Mouse (Mus musculus) C2C12 (cell line): Measurements from ENCODE around the gene Tprkb. TPM values are rescaled to one million over a fixed set of nuclear protein-coding genes. Genes with fewer than 3 reads are reported as not detected.
A peak's percentile ranks its signal among the peaks of the same experiment; 100 is the strongest.
"Not testable (repeated sequence)": the region's sequence is repeated elsewhere in the genome, so short reads cannot be mapped to it uniquely, and the experiment has no call there.

Experiments
- H3K27me3 ChIP-seq: one replicate; pipeline ENCODE4 v1.6.1; 2011; ENCODE audit not compliant: control insufficient read depth, insufficient read depth, insufficient read length
- H3K36me3 ChIP-seq: one replicate; pipeline ENCODE4 v1.6.1; 2011; ENCODE audit not compliant: control insufficient read depth, insufficient read depth
- H3K4me3 ChIP-seq: one replicate; pipeline ENCODE4 v1.5.1; 2011; ENCODE audit warnings: mild to moderate bottlenecking, control low read depth; ENCODE audit not compliant: poor library complexity, insufficient read depth, severe bottlenecking
- H3K79me2 ChIP-seq: one replicate; pipeline ENCODE4 v1.6.1; 2011; ENCODE audit not compliant: control insufficient read depth, insufficient read depth
- H3K79me3 ChIP-seq: one replicate; pipeline ENCODE4 v1.6.1; 2011; ENCODE audit warnings: low read depth, control low read depth
- H3ac ChIP-seq: one replicate; pipeline ENCODE3; 2011; ENCODE audit warnings: low read depth; ENCODE audit not compliant: control insufficient read depth, insufficient read length
- CEBPB ChIP-seq: IDR thresholded peaks from one replicate; pipeline ENCODE4 v1.6.1; 2011; ENCODE audit warnings: low read depth, mild to moderate bottlenecking, control low read depth, moderate library complexity
- CTCF ChIP-seq: IDR thresholded peaks from one replicate; pipeline ENCODE4 v1.5.1; 2011; ENCODE audit not compliant: control insufficient read depth, insufficient read depth, insufficient read length
- FOSL1 ChIP-seq: IDR thresholded peaks from one replicate; pipeline ENCODE4 v1.8.0; 2011; ENCODE audit warnings: mild to moderate bottlenecking, low read length; ENCODE audit not compliant: poor library complexity, insufficient read depth, severe bottlenecking
- MAX ChIP-seq: IDR thresholded peaks from one replicate; pipeline ENCODE4 v1.6.1; 2011; ENCODE audit warnings: mild to moderate bottlenecking, control low read depth
- MYOD1 ChIP-seq: IDR thresholded peaks from one replicate; pipeline ENCODE4 v1.6.1; 2011; ENCODE audit warnings: low read depth; ENCODE audit not compliant: control insufficient read depth, insufficient read length
- MYOG ChIP-seq: IDR thresholded peaks from one replicate; pipeline ENCODE4 v1.6.1; 2011; ENCODE audit not compliant: control insufficient read depth, insufficient read length; ENCODE audit errors: extremely low read depth
- USF1 ChIP-seq: IDR thresholded peaks from one replicate; pipeline ENCODE4 v1.6.1; 2011; ENCODE audit warnings: low read depth, mild to moderate bottlenecking, control low read depth, moderate library complexity
- polyA plus RNA-seq: library from polyadenylated mRNA; unstranded; fragments of >200 nt; fragmentation: generic; extraction: Trizol; gene quantifications from one replicate; pipeline ENCODE4 v1.2.1, GENCODE M21; 2012; ENCODE audit warnings: missing spikeins

Tprkb gene
- polyA plus RNA-seq, 1 experiment, result 25.6 TPM

DNA sequence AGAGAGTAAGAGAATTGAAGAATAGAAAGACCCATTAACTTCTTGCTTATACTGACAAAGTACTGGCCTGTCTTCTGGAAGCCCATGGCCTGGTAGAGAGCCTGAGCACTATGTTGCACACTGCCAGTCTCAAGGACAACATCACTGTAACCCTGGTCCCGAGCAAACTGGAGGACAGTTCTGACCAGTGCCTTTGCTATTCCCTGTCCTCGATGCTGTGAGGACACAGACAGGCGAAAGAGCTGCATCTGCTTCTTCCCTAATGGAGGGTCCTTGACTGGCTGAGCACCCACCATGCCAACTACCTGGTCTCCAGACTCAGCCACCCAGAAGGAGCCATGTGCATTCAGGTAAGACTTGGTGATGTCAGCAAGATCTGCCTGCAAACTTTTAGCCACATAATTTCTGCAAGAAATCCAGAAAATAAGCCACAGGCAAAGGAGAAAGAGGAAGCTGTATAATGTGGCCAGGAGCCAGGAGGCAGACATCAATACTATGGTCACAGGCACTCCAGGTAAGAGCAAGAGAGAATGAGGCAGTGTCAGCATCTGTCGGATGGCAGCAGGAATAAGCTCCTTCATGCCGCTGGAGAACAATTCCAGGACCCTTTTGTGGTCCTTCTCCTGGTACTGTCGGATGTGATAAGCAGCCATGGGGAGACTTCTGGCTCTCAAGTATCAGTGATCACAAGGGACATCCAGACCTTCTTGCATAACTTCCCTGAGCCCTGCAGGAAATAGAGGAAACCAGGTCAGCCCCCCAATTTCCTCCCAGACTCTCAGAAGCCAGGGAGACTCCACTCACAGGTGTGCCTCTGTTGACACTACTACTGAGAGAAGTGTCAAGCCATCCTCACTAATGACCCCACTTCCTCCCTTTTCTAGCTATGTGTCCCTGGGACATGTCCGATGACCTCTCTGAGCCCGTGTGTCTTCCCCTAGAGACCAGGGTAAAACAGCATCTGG is 43.7 kb upstream of the Tprkb start:
- Histone ChIP-seq H3K27me3 (peaks cover 4% of the 10 kb centered on the region), H3K4me3 (no peak overlapping the region)
- TF ChIP-seq MYOD1 (no peak), CTCF (no peak), CEBPB (no peak), FOSL1 (no peak), USF1 (no peak), MYOG (no peak), MAX (no peak)

DNA sequence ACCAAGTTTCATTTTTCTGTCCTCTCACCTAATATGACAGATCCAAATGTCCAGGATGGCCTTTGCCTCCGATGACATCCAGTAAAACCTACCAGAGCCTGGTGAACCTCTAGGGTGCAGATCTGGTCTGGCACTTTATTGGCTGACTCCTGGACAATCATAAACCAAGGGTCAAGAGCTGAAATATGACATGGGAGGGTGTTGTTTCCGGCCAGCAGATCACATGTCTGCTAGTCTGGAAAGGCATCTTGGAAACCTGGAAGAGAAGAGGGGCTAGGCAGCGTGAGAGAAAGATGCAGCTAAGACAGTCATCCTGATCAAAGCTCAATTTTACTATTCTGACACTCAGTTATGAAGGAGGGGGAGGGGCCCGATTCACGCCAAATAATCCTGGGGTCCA is 42.7 kb upstream of the Tprkb start, which contains the start of gene Nat8f2:
Gene Nat8f2, minus strand, starts transcription at position 153 of the 400 bp plus-strand sequence.
- not testable (repeated sequence) for H3K4me3 ChIP-seq, H3K36me3 ChIP-seq, H3K27me3 ChIP-seq, H3K79me2 ChIP-seq, H3ac ChIP-seq, H3K79me3 ChIP-seq

More for the DNA sequence above, 43.7 kb upstream of the Tprkb start:
- H3K36me3 ChIP-seq, result no peaks in the 10 kb centered on the region
- H3K79me3 ChIP-seq, result no peaks in the 10 kb centered on the region
- H3ac ChIP-seq, result no peak overlapping the region
- H3K79me2 ChIP-seq, result no peaks in the 10 kb centered on the region

DNA sequence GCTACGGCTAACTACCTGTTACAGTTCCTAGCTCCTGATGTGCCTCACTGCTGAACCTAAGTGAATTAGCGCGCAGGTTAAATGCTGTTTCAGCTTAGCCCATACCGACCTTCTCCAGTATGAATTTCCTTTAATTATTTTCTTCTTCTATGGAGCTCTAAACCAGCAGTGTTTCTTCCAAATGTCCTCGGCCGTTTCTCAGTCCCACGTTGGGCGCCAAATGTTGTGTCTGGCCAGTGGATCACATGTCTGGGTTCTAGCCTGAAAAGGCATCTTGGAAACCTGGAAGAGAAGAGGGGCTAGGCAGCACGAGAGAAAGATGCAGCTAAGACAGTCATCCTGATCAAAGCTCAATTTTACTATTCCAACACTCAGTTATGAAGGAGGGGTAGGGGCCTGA is 28.4 kb upstream of the Tprkb start:
- not testable (repeated sequence) for H3K27me3 ChIP-seq, H3ac ChIP-seq, H3K36me3 ChIP-seq, H3K79me3 ChIP-seq, H3K4me3 ChIP-seq, H3K79me2 ChIP-seq

DNA sequence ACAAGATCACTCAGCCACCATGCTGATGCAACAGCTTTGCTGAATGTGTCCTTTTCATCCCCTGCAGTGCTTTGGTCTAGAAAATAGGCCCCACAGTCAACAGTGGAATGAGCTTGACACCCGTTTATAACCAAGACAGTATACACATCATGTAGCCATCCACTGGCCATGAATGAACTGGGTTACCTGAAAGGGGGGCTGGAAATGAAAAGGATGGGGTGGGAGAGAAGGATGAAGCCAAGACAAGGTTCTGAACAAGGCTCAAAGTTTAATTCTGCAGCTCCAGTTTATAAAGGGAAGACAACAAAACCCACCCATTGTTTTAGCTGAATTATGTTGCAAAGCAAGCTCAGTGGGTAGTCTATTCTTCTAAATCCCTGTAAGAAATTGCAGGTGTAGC is 27.4 kb upstream of the Tprkb start:
- H3K27me3 ChIP-seq, result no peaks in the 10 kb centered on the region
- H3K36me3 ChIP-seq, result no peaks in the 10 kb centered on the region
- H3K79me2 ChIP-seq, result no peaks in the 10 kb centered on the region
- H3ac ChIP-seq, result no peak overlapping the region
- H3K79me3 ChIP-seq, result no peaks in the 10 kb centered on the region
- TF ChIP-seq MYOD1, result no peak
- TF ChIP-seq MAX, result no peak
- no peak for TF ChIP-seq CEBPB
- TF ChIP-seq CTCF, result no peak
- TF ChIP-seq MYOG, result no peak
- TF ChIP-seq FOSL1, result no peak
- TF ChIP-seq USF1, result no peak
- H3K4me3 ChIP-seq, result no peak overlapping the region

DNA sequence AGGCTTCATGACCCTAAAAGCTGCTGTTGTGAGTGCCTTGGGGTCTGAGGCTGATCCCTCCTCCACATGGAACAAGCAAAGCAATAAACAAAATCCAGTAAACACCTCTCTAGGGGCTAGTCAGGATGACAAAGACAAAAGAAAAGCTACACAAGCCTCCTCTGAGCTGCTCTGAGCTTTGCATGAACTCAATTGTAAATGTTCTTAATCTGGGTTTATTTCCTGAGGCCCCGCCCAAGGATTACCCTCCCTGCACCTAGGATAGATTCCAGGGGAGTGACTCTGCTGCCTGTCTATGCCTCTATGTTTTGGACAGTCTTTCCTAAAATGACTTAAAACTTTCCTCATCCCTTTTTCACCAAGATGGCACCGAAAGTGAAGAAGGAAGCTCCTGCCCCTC is 22.7 kb upstream of the Tprkb start:
- TF ChIP-seq MAX, result no peak
- no peak for TF ChIP-seq USF1
- TF ChIP-seq MYOD1, result no peak
- TF ChIP-seq CEBPB, result no peak
- no peak for TF ChIP-seq FOSL1
- no peak for TF ChIP-seq CTCF
- no peak for TF ChIP-seq MYOG
- no peak overlapping the region for H3ac ChIP-seq
- no peaks in the 10 kb centered on the region for H3K79me2 ChIP-seq
- no peak overlapping the region for H3K4me3 ChIP-seq
- H3K27me3 ChIP-seq, result no peaks in the 10 kb centered on the region
- no peaks in the 10 kb centered on the region for H3K36me3 ChIP-seq
- no peaks in the 10 kb centered on the region for H3K79me3 ChIP-seq

DNA sequence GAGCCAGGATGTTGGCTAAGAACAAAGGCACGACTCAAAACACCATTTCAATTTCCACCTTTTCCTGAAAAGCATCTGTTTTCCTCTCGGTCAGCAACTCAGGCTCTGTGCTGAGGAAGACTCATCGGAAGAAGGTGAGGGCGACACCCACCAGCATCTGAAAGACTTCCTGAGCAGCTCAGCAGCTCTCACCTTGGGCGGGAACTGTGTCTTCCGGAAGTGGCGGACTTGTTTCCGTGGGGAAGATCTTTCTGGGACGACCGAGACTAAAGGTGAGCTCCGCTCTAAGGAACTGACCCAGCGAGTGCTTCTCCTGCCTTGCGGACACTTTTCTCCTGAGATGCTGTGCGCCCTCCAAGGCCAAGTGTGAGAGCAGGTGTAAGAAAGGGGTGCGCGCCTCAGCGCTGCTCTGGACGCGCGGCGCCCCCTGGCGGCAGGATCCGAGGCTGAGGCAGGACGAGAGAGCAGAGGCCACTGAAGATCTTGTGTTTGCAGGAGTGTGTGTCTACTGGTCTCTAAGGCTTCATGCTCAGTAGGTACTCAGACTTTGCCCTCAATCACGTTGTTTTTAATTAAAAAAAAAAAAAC is 16.5 kb upstream of the Tprkb start:
- not testable (repeated sequence) for H3K79me3 ChIP-seq, H3K79me2 ChIP-seq, H3K27me3 ChIP-seq, H3ac ChIP-seq, H3K36me3 ChIP-seq, H3K4me3 ChIP-seq
- TF ChIP-seq CTCF, result peak; percentile 15

DNA sequence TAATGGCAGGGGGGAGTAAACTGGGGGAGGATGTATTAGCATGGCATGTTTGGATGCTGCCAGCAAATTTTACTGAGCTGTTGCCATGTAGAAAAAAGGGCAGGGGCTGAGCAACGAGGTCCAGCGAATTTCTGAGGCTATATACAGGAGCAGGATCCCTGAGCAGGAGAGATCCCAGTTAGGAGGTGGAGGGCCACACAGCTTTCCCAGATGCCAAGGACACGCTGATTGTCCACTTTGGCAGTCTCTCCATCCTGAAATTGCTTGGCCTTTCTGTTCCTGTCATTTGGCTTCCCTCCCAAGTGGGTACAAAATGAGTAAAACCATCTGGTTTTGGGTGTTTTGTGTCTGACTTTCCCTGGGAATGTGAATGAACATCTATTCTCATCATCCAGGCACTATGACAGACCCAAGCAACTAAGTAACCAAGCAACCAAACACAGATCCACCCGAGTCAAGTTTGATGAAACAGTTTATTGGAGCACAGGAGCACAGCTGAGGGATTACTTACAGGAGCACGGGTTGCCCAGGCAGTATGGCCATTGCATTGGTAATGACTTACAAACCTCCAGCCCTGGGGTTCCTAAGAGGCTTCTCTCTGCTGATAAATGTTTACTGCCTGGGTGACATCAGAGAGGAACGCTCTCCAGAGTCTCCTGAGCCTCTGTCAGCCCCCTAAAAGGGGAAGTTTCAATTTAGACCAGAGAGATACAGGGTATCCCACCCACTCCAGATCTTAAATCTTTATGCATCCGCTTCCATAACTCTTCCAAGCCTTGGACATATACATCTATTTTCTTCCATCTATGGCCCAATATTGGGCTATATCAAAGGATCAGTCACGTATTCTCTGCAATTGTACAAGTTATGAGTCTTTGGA is 12.8 kb upstream of the Tprkb start:
- H3K79me2 ChIP-seq, H3ac ChIP-seq, H3K27me3 ChIP-seq, H3K79me3 ChIP-seq, H3K36me3 ChIP-seq, H3K4me3 ChIP-seq: not testable (repeated sequence)
